Mouse (Mus musculus): ENCODE measurements around the gene Kif21a. TPM values are rescaled to one million over a fixed set of nuclear protein-coding genes. Genes with fewer than 3 reads are reported as not detected.

Kif21a gene
- polyA plus RNA-seq (2015; fragmentation: Nextera tagmentation; extraction: Ambion mirVana): 13.9 and 17.5 TPM in 2 replicates

DNA sequence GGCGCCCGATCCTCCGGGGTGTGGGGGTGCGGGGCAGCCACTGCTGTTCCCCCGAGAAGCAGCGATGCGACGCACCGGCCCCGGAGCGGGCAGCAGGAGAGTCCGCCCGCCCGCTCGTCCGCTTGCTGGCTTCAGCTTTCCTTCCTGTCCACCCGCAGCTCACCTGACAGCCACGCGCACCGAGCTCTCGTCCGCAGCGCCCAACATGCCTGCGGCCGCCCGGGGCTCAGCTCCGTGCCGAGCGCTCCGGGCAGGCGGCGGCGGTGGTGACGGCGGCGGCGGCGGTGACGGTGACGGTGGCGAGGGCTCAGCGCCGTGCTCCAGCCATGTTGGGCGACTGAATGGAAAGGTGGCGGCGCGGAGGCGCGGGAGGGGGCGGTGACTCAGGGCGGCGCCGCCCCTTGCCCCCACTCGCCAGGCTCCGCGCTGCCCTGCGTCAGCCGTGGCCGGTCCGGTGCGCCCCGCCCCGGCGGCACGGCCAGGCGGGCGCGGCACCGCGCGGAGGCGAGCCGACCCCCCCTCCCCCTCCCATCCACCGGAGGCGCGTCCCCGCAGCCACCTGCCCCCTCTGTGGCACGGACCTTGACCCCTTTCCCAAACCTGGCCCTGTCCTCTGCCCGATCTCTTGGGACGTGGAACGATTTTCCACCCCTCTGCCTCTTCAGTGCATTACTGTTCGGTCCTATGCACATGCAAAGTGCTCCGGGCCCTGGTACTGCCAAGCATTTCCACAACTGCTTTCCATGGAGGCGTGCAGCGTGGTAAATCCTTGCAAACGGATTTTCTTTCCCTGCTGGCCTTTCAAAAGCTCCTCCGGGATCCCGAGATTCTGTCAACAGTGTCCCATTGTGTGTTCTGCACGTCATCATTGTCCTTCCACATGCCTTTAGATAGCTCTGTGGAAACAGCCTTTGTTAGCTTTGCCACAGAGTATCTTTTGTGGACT lies at the start of gene Kif21a:
Kif21a (minus strand) TSS at position 453 of the 946 bp plus-strand sequence.
- Histone ChIP-seq H3K9ac (peak within 1 kb of the TSS; percentile 71), H3K27me3 (no peaks in the 10 kb centered on the region), H3K9me3 (replicated peaks) (no peaks in the 10 kb centered on the region), H3K27ac (replicated peaks) (peak within 1 kb of the TSS; percentile 78), H3K4me1 (peaks cover 7% of the 10 kb centered on the region; the same call in 1 of the 2 replicates), H3K4me3 (replicated peaks) (peak within 1 kb of the TSS; percentile 71), H3K4me2 (replicated peaks) (peak within 1 kb of the TSS; percentile 99), H3K36me3 (no peaks in the 10 kb centered on the region)
- under 1% methylated on average over 79 of the region's 89 CpGs for WGBS
- ATAC-seq (ENCODE audit: insufficient number of reproducible peaks, low FRiP score, low TSS enrichment, low read depth): peak; percentile 88

DNA sequence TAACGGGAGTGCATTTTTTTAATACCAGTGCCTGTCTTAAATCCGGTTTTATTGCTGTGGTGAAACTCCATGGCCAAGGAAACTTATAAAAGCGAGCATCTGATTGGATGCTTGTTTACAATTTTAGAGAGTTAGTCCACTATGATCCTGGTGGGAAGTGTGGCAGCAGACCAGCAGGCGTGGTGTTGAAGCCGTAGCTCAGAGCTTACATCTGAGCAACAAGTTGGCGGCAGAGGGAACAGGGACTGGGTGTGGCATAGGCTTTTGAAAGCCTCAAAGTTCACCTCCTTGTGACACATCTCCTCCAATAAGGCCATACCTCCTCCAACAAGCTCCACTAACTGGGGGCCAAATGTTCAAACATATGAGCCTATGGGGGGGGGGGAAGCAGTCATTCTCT lies 46.9 kb upstream of the Kif21a start:
- no peak for ATAC-seq (ENCODE audit: insufficient number of reproducible peaks, low FRiP score, low TSS enrichment, low read depth)
- 56% methylated on average over 6 of the region's 6 CpGs for WGBS
- Histone ChIP-seq H3K9me3 (replicated peaks) (no peaks in the 10 kb centered on the region), H3K27me3 (no peaks in the 10 kb centered on the region), H3K4me1 (peaks cover 10% of the 10 kb centered on the region), H3K36me3 (no peaks in the 10 kb centered on the region), H3K9ac (no peak overlapping the region), H3K4me2 (replicated peaks) (no peak overlapping the region), H3K27ac (replicated peaks) (no peak overlapping the region), H3K4me3 (replicated peaks) (no peak overlapping the region)

DNA sequence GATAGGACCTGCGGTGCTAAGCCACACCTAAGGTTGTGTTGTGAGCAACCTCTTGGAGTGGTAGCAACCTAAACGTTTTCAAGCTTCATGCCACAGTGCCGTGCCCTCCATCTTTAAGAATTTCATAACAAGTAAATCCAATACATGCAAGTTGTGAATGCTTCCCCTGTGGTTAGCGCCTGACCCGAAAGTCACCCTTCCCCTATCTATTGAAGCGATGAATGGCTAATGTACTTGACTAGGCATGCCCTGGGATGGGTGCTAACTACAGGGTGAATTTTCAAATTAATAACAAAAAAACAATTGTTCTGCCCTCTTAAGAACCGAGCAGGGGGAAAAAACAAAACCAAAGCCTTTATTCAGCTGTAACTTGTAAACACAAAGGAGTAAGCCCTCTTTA lies 39.7 kb upstream of the Kif21a start:
- Histone ChIP-seq H3K4me3 (replicated peaks) (no peak overlapping the region), H3K36me3 (no peaks in the 10 kb centered on the region), H3K9ac (no peak overlapping the region), H3K27me3 (no peaks in the 10 kb centered on the region), H3K4me1 (peaks cover 5% of the 10 kb centered on the region), H3K27ac (replicated peaks) (no peak overlapping the region), H3K9me3 (replicated peaks) (no peaks in the 10 kb centered on the region), H3K4me2 (replicated peaks) (no peak overlapping the region)
- 73% methylated on average over 7 of the region's 7 CpGs for WGBS
- ATAC-seq (ENCODE audit: insufficient number of reproducible peaks, low FRiP score, low TSS enrichment, low read depth): no peak

DNA sequence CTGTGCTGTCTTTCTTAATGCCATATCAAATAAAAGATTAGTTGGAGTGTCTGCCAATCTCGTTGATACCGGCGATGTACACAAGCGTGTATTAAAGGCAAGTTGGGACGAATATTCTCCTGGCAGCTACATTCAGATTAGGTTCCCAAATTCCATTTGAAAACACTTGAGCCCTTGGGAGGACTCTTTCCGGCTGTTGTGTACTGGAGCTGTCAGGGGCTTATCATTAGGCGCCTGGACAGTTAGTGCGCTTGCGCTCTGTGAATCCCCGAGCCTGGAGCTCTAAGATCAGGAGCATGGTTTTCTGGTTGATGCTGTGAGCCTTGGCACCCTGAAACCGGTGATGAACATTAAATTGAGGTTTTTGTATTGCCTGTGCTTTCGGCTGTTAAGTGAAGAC lies 38.3 kb upstream of the Kif21a start:
- Histone ChIP-seq H3K27ac (replicated peaks) (no peak overlapping the region), H3K4me2 (replicated peaks) (no peak overlapping the region), H3K36me3 (no peaks in the 10 kb centered on the region), H3K27me3 (no peaks in the 10 kb centered on the region), H3K4me3 (replicated peaks) (no peak overlapping the region), H3K9ac (no peak overlapping the region), H3K4me1 (peaks cover 5% of the 10 kb centered on the region), H3K9me3 (replicated peaks) (no peaks in the 10 kb centered on the region)
- ATAC-seq (ENCODE audit: insufficient number of reproducible peaks, low FRiP score, low TSS enrichment, low read depth): no peak
- WGBS: 62% methylated on average over 12 of the region's 12 CpGs

DNA sequence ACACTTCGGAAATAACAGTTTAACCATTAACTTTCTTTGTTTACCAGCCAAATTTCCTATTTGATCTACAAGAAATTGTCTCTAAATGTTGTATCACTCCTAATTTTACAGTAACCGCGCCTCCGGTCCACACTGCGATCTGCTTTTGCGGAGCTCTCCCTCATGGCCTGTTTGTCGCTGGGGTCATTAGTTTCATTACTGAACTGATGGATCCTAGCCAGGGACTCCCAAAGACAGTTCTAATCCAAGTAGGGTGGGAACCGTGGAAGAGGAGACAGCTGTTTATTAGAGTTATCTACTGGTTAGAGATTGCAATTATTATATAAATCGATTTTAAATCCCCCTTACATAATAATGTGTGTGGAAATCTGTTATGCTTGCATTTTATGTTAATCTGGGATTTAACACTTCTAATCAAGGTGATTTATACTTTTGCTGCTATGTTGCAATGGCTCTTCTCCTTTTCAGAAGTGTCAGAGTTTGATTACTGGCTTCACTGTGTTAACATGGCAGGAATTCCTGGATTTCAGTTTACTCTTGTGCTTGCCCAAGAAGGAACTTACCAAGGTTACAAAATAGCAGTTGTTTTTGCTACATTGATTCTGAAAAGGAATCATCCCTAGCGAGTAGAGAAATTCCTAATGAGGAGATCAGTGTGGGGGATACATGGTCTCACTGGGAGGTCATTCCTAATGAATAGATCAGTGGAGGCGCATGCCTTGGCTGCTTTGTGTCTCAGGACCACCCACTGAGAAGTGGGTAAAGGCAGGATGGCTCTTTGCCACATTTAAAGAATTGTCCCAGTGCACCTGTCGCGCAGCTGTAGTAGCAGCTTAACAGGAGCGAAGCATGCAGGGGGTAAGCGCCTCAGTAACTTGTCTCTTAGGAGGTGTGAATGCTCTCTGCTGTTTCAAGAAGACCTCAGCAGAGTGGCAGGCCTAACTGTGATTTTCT lies 28.0 kb upstream of the Kif21a start:
- H3K27ac ChIP-seq (replicated peaks): no peak overlapping the region
- H3K4me3 ChIP-seq (replicated peaks): no peak overlapping the region
- no peak overlapping the region for H3K4me2 ChIP-seq (replicated peaks)
- no peak for ATAC-seq (ENCODE audit: insufficient number of reproducible peaks, low FRiP score, low TSS enrichment, low read depth)
- WGBS: 39% methylated on average over 15 of the region's 15 CpGs
- no peak overlapping the region for H3K9ac ChIP-seq
- no peaks in the 10 kb centered on the region for H3K27me3 ChIP-seq
- no peaks in the 10 kb centered on the region for H3K9me3 ChIP-seq (replicated peaks)
- H3K36me3 ChIP-seq: no peaks in the 10 kb centered on the region
- peaks cover 5% of the 10 kb centered on the region; the same call in 1 of the 2 replicates for H3K4me1 ChIP-seq

DNA sequence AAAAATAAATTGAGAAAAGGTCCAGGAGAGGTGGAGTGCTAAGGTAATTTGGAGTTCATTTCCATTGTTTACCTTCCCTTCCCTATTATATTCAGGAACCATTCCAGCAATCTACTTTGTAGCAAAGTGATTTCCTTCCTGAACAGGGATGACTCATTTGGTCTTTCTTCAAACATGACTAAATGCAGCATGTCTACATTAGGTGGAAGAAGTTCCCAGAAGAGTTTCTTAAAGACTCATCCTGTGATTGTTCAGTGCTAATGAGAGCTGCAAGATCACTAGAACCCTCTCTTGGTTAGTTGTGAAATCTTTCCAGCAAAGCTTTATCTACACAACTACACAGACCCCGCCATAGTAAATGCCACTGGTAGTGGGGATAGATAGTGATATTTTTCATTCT lies 22.7 kb upstream of the Kif21a start:
- Histone ChIP-seq H3K27ac (replicated peaks) (no peak overlapping the region), H3K27me3 (no peaks in the 10 kb centered on the region), H3K4me3 (replicated peaks) (no peak overlapping the region), H3K36me3 (no peaks in the 10 kb centered on the region), H3K4me1 (no peaks in the 10 kb centered on the region), H3K4me2 (replicated peaks) (no peak overlapping the region), H3K9me3 (replicated peaks) (no peaks in the 10 kb centered on the region), H3K9ac (no peak overlapping the region)
- no peak for ATAC-seq (ENCODE audit: insufficient number of reproducible peaks, low FRiP score, low TSS enrichment, low read depth)
- WGBS: 91% methylated on average over 1 of the region's 1 CpGs

DNA sequence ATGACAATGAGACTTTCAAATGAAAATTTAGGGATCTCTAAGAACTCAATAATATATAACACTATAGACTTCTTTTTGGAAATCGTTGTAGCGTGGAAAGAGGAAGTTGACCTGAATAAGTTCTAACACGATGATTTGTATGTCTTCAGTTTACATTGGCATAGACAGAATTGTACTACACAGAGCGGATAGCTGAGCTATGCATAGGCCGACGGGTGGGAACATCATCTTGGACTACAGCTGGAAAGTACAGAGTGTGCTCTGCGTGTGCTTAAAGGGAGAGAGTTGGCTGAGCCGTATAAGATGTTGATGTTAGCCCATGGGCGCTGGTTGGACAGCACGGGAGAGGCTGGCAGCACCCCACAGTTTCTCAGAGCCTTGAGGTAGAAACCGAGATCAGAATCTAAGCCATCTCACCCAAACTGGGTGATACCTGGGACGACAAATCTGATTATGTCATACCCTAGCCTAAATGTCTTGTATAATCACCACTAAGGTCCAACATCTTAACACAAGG lies 14.6 kb upstream of the Kif21a start:
- Histone ChIP-seq H3K36me3 (no peaks in the 10 kb centered on the region), H3K4me3 (replicated peaks) (no peak overlapping the region), H3K4me2 (replicated peaks) (no peak overlapping the region), H3K27ac (replicated peaks) (no peak overlapping the region), H3K9me3 (replicated peaks) (no peaks in the 10 kb centered on the region), H3K27me3 (no peaks in the 10 kb centered on the region), H3K4me1 (no peaks in the 10 kb centered on the region), H3K9ac (no peak overlapping the region)
- WGBS: 82% methylated on average over 12 of the region's 12 CpGs
- no peak for ATAC-seq (ENCODE audit: insufficient number of reproducible peaks, low FRiP score, low TSS enrichment, low read depth)

DNA sequence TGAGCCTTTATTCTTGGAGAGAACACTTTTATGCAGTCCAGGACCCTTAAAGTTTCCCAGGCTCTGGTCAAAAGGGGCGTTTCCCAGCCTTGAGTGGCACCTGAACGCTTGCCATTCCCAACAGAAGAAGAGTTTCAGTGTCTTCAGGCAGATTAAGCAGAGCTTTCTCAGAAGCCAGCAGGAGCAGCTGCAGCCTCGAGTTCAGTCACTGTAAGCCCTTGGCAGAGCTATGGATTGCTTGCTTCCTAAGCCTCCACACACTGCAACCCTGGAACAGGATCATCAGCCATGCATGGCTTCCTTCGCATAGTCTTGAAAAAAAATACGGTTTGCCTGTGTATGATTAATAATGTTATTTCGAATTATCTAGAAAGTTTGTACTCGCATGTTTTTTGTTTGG lies 14.1 kb upstream of the Kif21a start:
- no peaks in the 10 kb centered on the region for H3K9me3 ChIP-seq (replicated peaks)
- no peak overlapping the region for H3K27ac ChIP-seq (replicated peaks)
- H3K27me3 ChIP-seq: no peaks in the 10 kb centered on the region
- no peak overlapping the region for H3K4me2 ChIP-seq (replicated peaks)
- H3K4me1 ChIP-seq: no peaks in the 10 kb centered on the region
- H3K4me3 ChIP-seq (replicated peaks): no peak overlapping the region
- no peak for ATAC-seq (ENCODE audit: insufficient number of reproducible peaks, low FRiP score, low TSS enrichment, low read depth)
- 55% methylated on average over 7 of the region's 7 CpGs for WGBS
- no peaks in the 10 kb centered on the region for H3K36me3 ChIP-seq
- H3K9ac ChIP-seq: no peak overlapping the region

DNA sequence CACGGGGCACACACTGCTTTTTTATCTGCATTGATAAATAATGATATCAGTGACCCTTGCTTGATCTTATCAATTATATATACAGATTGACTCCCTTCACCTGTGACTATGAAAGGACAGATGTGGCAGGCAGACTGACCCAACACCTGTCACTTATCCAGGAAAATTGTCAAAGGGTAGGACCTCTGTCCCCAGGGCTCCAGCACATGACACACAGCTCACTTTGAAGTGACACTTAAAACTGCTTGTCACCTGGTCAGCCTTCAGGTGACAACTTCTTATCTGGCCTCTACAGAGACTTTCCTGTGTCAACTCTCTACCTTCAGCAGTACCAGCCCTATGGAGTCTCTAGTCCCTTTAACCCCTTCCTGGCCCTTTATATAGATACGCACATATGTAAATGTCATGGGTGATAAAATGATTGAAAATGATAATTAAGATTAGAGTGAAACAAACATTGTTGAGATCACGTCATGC lies 7.2 kb upstream of the Kif21a start:
- WGBS: 62% methylated on average over 3 of the region's 3 CpGs
- ATAC-seq (ENCODE audit: insufficient number of reproducible peaks, low FRiP score, low TSS enrichment, low read depth): no peak
- H3K4me1 ChIP-seq: 0 out of 2 replicates have a peak, but pooled peaks cover 14% of the 10 kb centered on the region
- no peaks in the 10 kb centered on the region for H3K27me3 ChIP-seq
- H3K9me3 ChIP-seq (replicated peaks): no peaks in the 10 kb centered on the region
- H3K27ac ChIP-seq (replicated peaks): no peak overlapping the region
- no peak overlapping the region for H3K9ac ChIP-seq
- no peak overlapping the region for H3K4me2 ChIP-seq (replicated peaks)
- no peaks in the 10 kb centered on the region for H3K36me3 ChIP-seq
- no peak overlapping the region for H3K4me3 ChIP-seq (replicated peaks)

DNA sequence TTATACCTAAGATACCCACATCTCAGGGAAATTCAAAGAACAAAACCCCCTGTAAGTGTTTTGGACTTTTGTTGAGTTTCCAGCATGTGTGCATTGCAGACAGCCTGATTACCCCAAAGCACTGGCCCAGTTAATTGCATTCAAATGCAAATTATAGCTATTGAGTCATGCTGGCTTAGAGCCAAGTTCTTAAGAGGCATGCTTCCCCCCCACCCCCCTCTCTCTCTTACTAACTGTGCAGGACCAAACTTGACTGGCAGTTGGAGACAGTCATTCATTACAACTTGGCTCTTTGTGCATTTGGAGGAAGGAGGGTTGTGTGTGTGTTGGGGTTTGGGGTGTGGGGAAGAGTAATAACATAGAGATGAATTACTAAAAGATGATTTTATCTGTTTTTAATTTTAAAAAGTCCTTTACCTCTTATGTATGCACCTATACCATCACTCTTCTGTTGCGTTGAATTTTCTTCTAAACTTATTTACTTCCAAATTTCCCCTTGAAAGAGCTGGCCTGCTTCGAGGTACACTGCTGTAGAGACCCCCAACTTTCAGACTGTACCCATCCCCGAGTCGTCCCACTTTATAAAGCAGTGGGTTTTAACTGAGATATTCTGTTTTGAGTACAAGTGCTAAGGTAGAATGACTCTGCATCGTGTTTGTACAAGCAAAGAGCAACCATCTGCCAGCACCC lies 6.6 kb upstream of the Kif21a start:
- H3K36me3 ChIP-seq: no peaks in the 10 kb centered on the region
- no peak overlapping the region for H3K4me3 ChIP-seq (replicated peaks)
- no peaks in the 10 kb centered on the region for H3K9me3 ChIP-seq (replicated peaks)
- H3K27ac ChIP-seq (replicated peaks): no peak overlapping the region
- no peaks in the 10 kb centered on the region for H3K27me3 ChIP-seq
- ATAC-seq (ENCODE audit: insufficient number of reproducible peaks, low FRiP score, low TSS enrichment, low read depth): no peak
- H3K4me1 ChIP-seq: 0 out of 2 replicates have a peak, but pooled peaks cover 14% of the 10 kb centered on the region
- H3K4me2 ChIP-seq (replicated peaks): no peak overlapping the region
- 42% methylated on average over 5 of the region's 5 CpGs for WGBS
- H3K9ac ChIP-seq: no peak overlapping the region
